Mouse (Mus musculus): ENCODE data around the gene Tbc1d8. TPM values are rescaled to one million over a fixed set of nuclear protein-coding genes. Genes with fewer than 3 reads are reported as not detected.

Tbc1d8 gene
- polyA plus RNA-seq, 1 experiment: 8.0 TPM

GRCm38 (mm10) chr1:39374231-39374809 is 104.2 kb downstream of the Tbc1d8 start:
- no peak for DNase-seq (ENCODE audit: low read depth, low spot score)
- 82% methylated on average over 5 of the region's 5 CpGs for WGBS

GRCm38 (mm10) chr1:39373378-39373777 is 105.2 kb downstream of the Tbc1d8 start:
- 71% methylated on average over 4 of the region's 4 CpGs for WGBS
- no peak for DNase-seq (ENCODE audit: low read depth, low spot score)

GRCm38 (mm10) chr1:39372220-39372843 is 106.2 kb downstream of the Tbc1d8 start:
- no peak for DNase-seq (ENCODE audit: low read depth, low spot score)
- 70% methylated on average over 8 of the region's 8 CpGs for WGBS

- no peak for DNase-seq (ENCODE audit: low read depth, low spot score)
- 82% methylated on average over 6 of the region's 6 CpGs for WGBS
Observed at GRCm38 (mm10) chr1:39370431-39370830, 108.1 kb downstream of the Tbc1d8 start.

GRCm38 (mm10) chr1:39368267-39368841 is 110.2 kb downstream of the Tbc1d8 start:
- peak; percentile 7 for DNase-seq (ENCODE audit: low read depth, low spot score)
- WGBS: under 1% methylated on average over 34 of the region's 34 CpGs

GRCm38 (mm10) chr1:39367601-39368266 is 110.8 kb downstream of the Tbc1d8 start, which contains the start of gene Rpl31:
Gene Rpl31 (plus strand): TSS chr1:39367842.
- DNase-seq (ENCODE audit: low read depth, low spot score): peak; percentile 86
- under 1% methylated on average over 62 of the region's 62 CpGs for WGBS

GRCm38 (mm10) chr1:39367045-39367444 is 111.5 kb downstream of the Tbc1d8 start:
- 30% methylated on average over 6 of the region's 6 CpGs for WGBS
- no peak for DNase-seq (ENCODE audit: low read depth, low spot score)

GRCm38 (mm10) chr1:39365562-39365961 is 113.0 kb downstream of the Tbc1d8 start:
- WGBS: 91% methylated on average over 1 of the region's 1 CpGs
- no peak for DNase-seq (ENCODE audit: low read depth, low spot score)

GRCm38 (mm10) chr1:39362515-39362893 is 116.1 kb downstream of the Tbc1d8 start:
- WGBS: 51% methylated on average over 7 of the region's 7 CpGs
- DNase-seq (ENCODE audit: low read depth, low spot score): no peak

GRCm38 (mm10) chr1:39361754-39362514 is 116.6 kb downstream of the Tbc1d8 start:
- WGBS: 60% methylated on average over 24 of the region's 24 CpGs

GRCm38 (mm10) chr1:39349427-39349826 is 129.1 kb downstream of the Tbc1d8 start:
- DNase-seq (ENCODE audit: low read depth, low spot score): no peak
- WGBS: 82% methylated on average over 7 of the region's 7 CpGs

More at GRCm38 (mm10) chr1:39361754-39362514, 116.6 kb downstream of the Tbc1d8 start:
- DNase-seq (ENCODE audit: low read depth, low spot score): no peak

GRCm38 (mm10) chr1:39349001-39349400 is 129.6 kb downstream of the Tbc1d8 start:
- 85% methylated on average over 1 of the region's 1 CpGs for WGBS
- no peak for DNase-seq (ENCODE audit: low read depth, low spot score)

- DNase-seq (ENCODE audit: low read depth, low spot score): no peak
- WGBS: 74% methylated on average over 21 of the region's 21 CpGs
Observed at GRCm38 (mm10) chr1:39344981-39345600, 133.5 kb downstream of the Tbc1d8 start.

- no peak for DNase-seq (ENCODE audit: low read depth, low spot score)
- WGBS: 91% methylated on average over 5 of the region's 5 CpGs
Observed at GRCm38 (mm10) chr1:39343242-39343641, 135.3 kb downstream of the Tbc1d8 start.

GRCm38 (mm10) chr1:39341807-39342206 is 136.7 kb downstream of the Tbc1d8 start:
- DNase-seq (ENCODE audit: low read depth, low spot score): no peak

GRCm38 (mm10) chr1:39340647-39341046 is 137.9 kb downstream of the Tbc1d8 start:
- 9% methylated on average over 8 of the region's 8 CpGs for WGBS

More at GRCm38 (mm10) chr1:39341807-39342206, 136.7 kb downstream of the Tbc1d8 start:
- WGBS: 85% methylated on average over 4 of the region's 4 CpGs

GRCm38 (mm10) chr1:39340156-39340555 is 138.4 kb downstream of the Tbc1d8 start:
- 73% methylated on average over 6 of the region's 6 CpGs for WGBS

More at GRCm38 (mm10) chr1:39340647-39341046, 137.9 kb downstream of the Tbc1d8 start:
- DNase-seq (ENCODE audit: low read depth, low spot score): peak; percentile 53

GRCm38 (mm10) chr1:39339455-39339854 is 139.1 kb downstream of the Tbc1d8 start:
- WGBS: 40% methylated on average over 5 of the region's 5 CpGs
- no peak for DNase-seq (ENCODE audit: low read depth, low spot score)

More at GRCm38 (mm10) chr1:39340156-39340555, 138.4 kb downstream of the Tbc1d8 start:
- DNase-seq (ENCODE audit: low read depth, low spot score): no peak

GRCm38 (mm10) chr1:39338831-39339230 is 139.7 kb downstream of the Tbc1d8 start:
- DNase-seq (ENCODE audit: low read depth, low spot score): no peak
- WGBS: 85% methylated on average over 10 of the region's 10 CpGs

All from large intestine, adult 2 months (tissue).